9 mouse cellular contexts compared by ENCODE assay signal in the genomic region with DNA sequence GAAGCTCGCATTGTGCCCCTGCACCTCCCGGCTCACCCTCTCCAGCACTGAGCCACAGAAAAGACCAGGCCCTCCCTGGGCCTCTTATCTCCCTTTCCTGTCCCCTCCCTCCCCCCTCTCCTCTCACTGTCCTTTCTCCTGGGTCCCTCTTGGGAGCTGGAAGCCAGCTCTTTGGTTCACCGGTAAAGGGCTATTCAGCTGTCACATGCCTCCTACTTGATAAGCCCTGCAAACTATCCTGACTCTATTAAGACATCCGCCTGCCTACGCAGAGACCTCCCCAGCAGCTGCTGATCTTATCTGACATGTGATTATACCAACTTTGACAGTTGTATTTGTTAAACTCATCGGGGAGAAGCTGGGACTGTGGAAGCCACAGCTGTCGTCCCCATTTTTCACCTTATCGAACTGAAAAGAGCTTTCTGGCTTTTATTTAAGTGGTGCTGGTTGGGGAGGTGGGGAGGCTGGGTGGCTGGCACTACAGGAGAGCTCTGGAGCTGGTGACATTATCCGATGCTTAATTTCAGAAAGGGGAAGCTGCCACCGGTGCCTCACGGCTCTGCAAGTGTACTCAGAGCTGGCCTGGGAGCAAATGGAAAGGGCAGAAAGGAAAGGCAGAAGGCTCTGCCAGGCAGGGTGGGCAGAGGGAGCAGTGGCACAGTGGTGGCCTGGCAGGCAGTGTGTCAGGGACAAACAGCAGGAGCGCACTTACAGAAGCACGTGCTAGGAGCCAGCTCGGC. TPM values are rescaled to one million over a fixed set of nuclear protein-coding genes. Genes with fewer than 3 reads are reported as not detected.
DNase-seq lines count a peak whose midpoint lies in the region; ATAC-seq and TF ChIP-seq lines count a peak whose summit lies in the region.
"Had no signal": no experiment of that assay in that cellular context is flagged by ENCODE, and none has a peak within 500 bp of the region (broad histone marks: within the 10 kb centered on the region; RNA-seq: fewer than 3 reads in every experiment).

No protein-coding gene starts in this region.

- no peak overlapping the region for H3K9ac ChIP-seq in hindbrain, embryonic 16.5 days (ENCODE audit: low read depth, low read length)
- no peak overlapping the region for H3K9ac ChIP-seq in midbrain, embryonic 15.5 days
- H3K9ac ChIP-seq: embryonic facial prominence, embryonic 13.5 days had no signal

- TF ChIP-seq POLR2A in kidney, adult 2 months (IDR thresholded peaks at IDR 0.05; ENCODE audit: low read depth, low read length), result no peak

- peaks cover 7% of the 10 kb centered on the region for H3K4me1 ChIP-seq in hindbrain, embryonic 16.5 days (ENCODE audit: control insufficient read depth, insufficient read depth, low read depth, low read length)
- peaks cover 31% of the 10 kb centered on the region for H3K4me1 ChIP-seq in midbrain, embryonic 15.5 days
- H3K4me1 ChIP-seq in kidney, adult 2 months (ENCODE audit: control insufficient read depth, insufficient read depth, low read length), result no peaks in the 10 kb centered on the region

- H3K36me3 ChIP-seq in hindbrain, embryonic 16.5 days (ENCODE audit: control insufficient read depth, insufficient read depth, low read length), result peaks cover 22% of the 10 kb centered on the region
- H3K36me3 ChIP-seq in midbrain, embryonic 15.5 days (replicated peaks), result peaks cover 33% of the 10 kb centered on the region
- H3K36me3 ChIP-seq in kidney, adult 2 months (ENCODE audit: control insufficient read depth, insufficient read depth, low read length), result no peaks in the 10 kb centered on the region

- no peak overlapping the region for H3K4me3 ChIP-seq in gastrocnemius, adult 2 months
- no peak overlapping the region for H3K4me3 ChIP-seq in hindbrain, embryonic 16.5 days (ENCODE audit: low read length)
- no peak overlapping the region for H3K4me3 ChIP-seq in midbrain, embryonic 15.5 days
- H3K4me3 ChIP-seq in kidney, adult 2 months (ENCODE audit: insufficient read depth, low read depth, low read length), result no peak overlapping the region
- H3K4me3 ChIP-seq: embryonic facial prominence, embryonic 13.5 days had no signal

- no peak for DNase-seq in gastrocnemius, adult 2 months
- DNase-seq in gastrocnemius, postnatal 14 days, result no peak
- no peak for DNase-seq in urinary bladder, postnatal 10 days (ENCODE audit: low spot score)
- no peak for DNase-seq in kidney, adult 2 months
- DNase-seq in cerebellum, adult 11 months, result no peak

- peak; percentile 71 for ATAC-seq in common myeloid progenitor, adult 5-6 weeks (replicated peaks; ENCODE audit: low read depth, poor library complexity, severe bottlenecking)
- peak; percentile 29; the same call in 1 of the 2 replicates for ATAC-seq in hindbrain, embryonic 16.5 days
- ATAC-seq in midbrain, embryonic 15.5 days (replicated peaks), result 0 out of 2 replicates have a peak, but pooled peaks have one; percentile 29

- WGBS in hindbrain, embryonic 16.5 days, result 67% methylated on average over 14 of the region's 14 CpGs
- WGBS in midbrain, embryonic 15.5 days, result 47% methylated on average over 14 of the region's 14 CpGs
- 85% methylated on average over 14 of the region's 14 CpGs for WGBS in kidney, adult 2 months

- no peaks in the 10 kb centered on the region for H3K9me3 ChIP-seq in hindbrain, embryonic 16.5 days (ENCODE audit: control insufficient read depth, low read length)
- no peaks in the 10 kb centered on the region for H3K9me3 ChIP-seq in midbrain, embryonic 15.5 days
- H3K9me3 ChIP-seq: embryonic facial prominence, embryonic 13.5 days had no signal

- H3K27ac ChIP-seq in gastrocnemius, adult 2 months, result peak overlapping the region; percentile 40; the same call in 1 of the 2 replicates
- no peak overlapping the region for H3K27ac ChIP-seq in hindbrain, embryonic 16.5 days (ENCODE audit: low read depth, low read length)
- H3K27ac ChIP-seq in midbrain, embryonic 15.5 days, result peak overlapping the region; percentile 39; the same call in 1 of the 2 replicates
- no peak overlapping the region for H3K27ac ChIP-seq in kidney, adult 2 months (ENCODE audit: insufficient read depth, low read depth, low read length)
- H3K27ac ChIP-seq: embryonic facial prominence, embryonic 13.5 days had no signal

- TF ChIP-seq CTCF in gastrocnemius, adult 2 months (IDR thresholded peaks at IDR 0.05), result no peak
- TF ChIP-seq CTCF in kidney, adult 2 months (conservative IDR thresholded peaks at IDR 0.05; ENCODE audit: insufficient read depth, insufficient read length, low read depth, low read length), result no peak

- H3K4me2 ChIP-seq in hindbrain, embryonic 16.5 days (ENCODE audit: low read length), result no peak overlapping the region
- no peak overlapping the region for H3K4me2 ChIP-seq in midbrain, embryonic 15.5 days
- H3K4me2 ChIP-seq: embryonic facial prominence, embryonic 13.5 days had no signal

- no peaks in the 10 kb centered on the region for H3K27me3 ChIP-seq in hindbrain, embryonic 16.5 days (replicated peaks; ENCODE audit: control insufficient read depth, insufficient read depth, low read length)
- H3K27me3 ChIP-seq in midbrain, embryonic 15.5 days (replicated peaks), result no peaks in the 10 kb centered on the region
- H3K27me3 ChIP-seq in kidney, adult 2 months (replicated peaks; ENCODE audit: control insufficient read depth, insufficient read depth, low read length), result no peaks in the 10 kb centered on the region
- H3K27me3 ChIP-seq: embryonic facial prominence, embryonic 13.5 days had no signal

- intact Hi-C loops in gastrocnemius, adult 2 months (cut with DNase I), result no loop called here
- intact Hi-C loops in gastrocnemius, postnatal 14 days (cut with DNase I; ENCODE audit: low total_unique reads), result loop anchor here (10.0 kb wide), 1 partner anchor 1544 kb away; no protein-coding TSS in a partner anchor

RNA-seq across cellular contexts. Expression of a gene that starts 29.2 kb away (rescaled TPM):
- total RNA-seq in gastrocnemius, adult 2 months (2021), result 10 to 100 TPM; 43.8 to 51.9 TPM
- 10 to 100 TPM; 42.8 to 44.0 TPM for total RNA-seq in gastrocnemius, postnatal 14 days (2021)
- 32.2 and 37.7 TPM in 2 replicates for total RNA-seq in common myeloid progenitor, adult 5-6 weeks (2017)
- polyA plus RNA-seq in hindbrain, embryonic 16.5 days (2015; fragmentation: Nextera tagmentation; extraction: Ambion mirVana), result 28.8 and 30.4 TPM in 2 replicates
- 26.8 and 35.5 TPM in 2 replicates for polyA plus RNA-seq in midbrain, embryonic 15.5 days (2015; fragmentation: Nextera tagmentation; extraction: Ambion mirVana)
- 45.3 and 49.7 TPM in 2 replicates for polyA plus RNA-seq in kidney, adult 2 months (2012; rRNA removed)

RNA-seq across cellular contexts. Expression of a gene that starts 29.4 kb away (rescaled TPM):
- 10 to 100 TPM; 12.4 to 25.8 TPM for total RNA-seq in gastrocnemius, adult 2 months (2021)
- total RNA-seq in gastrocnemius, postnatal 14 days (2021), result 10 to 100 TPM; 22.8 to 30.0 TPM
- 13.2 and 18.7 TPM in 2 replicates for total RNA-seq in common myeloid progenitor, adult 5-6 weeks (2017)
- polyA plus RNA-seq in hindbrain, embryonic 16.5 days (2015; fragmentation: Nextera tagmentation; extraction: Ambion mirVana), result 132 and 192 TPM in 2 replicates
- 182 and 184 TPM in 2 replicates for polyA plus RNA-seq in midbrain, embryonic 15.5 days (2015; fragmentation: Nextera tagmentation; extraction: Ambion mirVana)
- polyA plus RNA-seq in kidney, adult 2 months (2012; rRNA removed), result 49.5 and 51.3 TPM in 2 replicates

RNA-seq across cellular contexts. Expression of a gene that starts 52.3 kb away (rescaled TPM):
- not detected for total RNA-seq in gastrocnemius, adult 2 months (2021)
- total RNA-seq in gastrocnemius, postnatal 14 days (2021), result under 1 TPM; 0.20 to 0.41 TPM
- not detected in 2 replicates for total RNA-seq in common myeloid progenitor, adult 5-6 weeks (2017)
- polyA plus RNA-seq in hindbrain, embryonic 16.5 days (2015; fragmentation: Nextera tagmentation; extraction: Ambion mirVana), result 9.0 and 9.9 TPM in 2 replicates
- polyA plus RNA-seq in midbrain, embryonic 15.5 days (2015; fragmentation: Nextera tagmentation; extraction: Ambion mirVana), result 11.7 and 14.0 TPM in 2 replicates
- 0.38 and 0.39 TPM in 2 replicates for polyA plus RNA-seq in kidney, adult 2 months (2012; rRNA removed)

Comparison
In these comparisons a context has a peak if more than half of its experiments do, and no peak if none do; other contexts are left out.
1. H3K27ac ChIP-seq: peak in gastrocnemius, adult 2 months (single experiment) and midbrain, embryonic 15.5 days (single experiment); none in hindbrain, embryonic 16.5 days (single experiment) and kidney, adult 2 months (single experiment).
2. Peak in every context shown above with its lines, with median percentiles within 50 percentile points of each other: ATAC-seq.